Mouse (Mus musculus): ENCODE measurements around the gene Sez6l.

Sez6l gene

GRCm38 (mm10) chr5:112532210-112532609, 44.8 kb downstream of the Sez6l start:
- DNase-seq: no peak

- no peak for DNase-seq
Observed at GRCm38 (mm10) chr5:112531111-112531510, 45.9 kb downstream of the Sez6l start.

- no peak for DNase-seq
Observed at GRCm38 (mm10) chr5:112526936-112527335, 50.0 kb downstream of the Sez6l start.

- no peak for DNase-seq
Observed at GRCm38 (mm10) chr5:112526435-112526834, 50.5 kb downstream of the Sez6l start.

- no peak for DNase-seq
Observed at GRCm38 (mm10) chr5:112525980-112526379, 51.0 kb downstream of the Sez6l start.

GRCm38 (mm10) chr5:112525271-112525670, 51.7 kb downstream of the Sez6l start:
- no peak for DNase-seq

GRCm38 (mm10) chr5:112523796-112524195, 53.2 kb downstream of the Sez6l start:
- no peak for DNase-seq

- no peak for DNase-seq
Observed at GRCm38 (mm10) chr5:112523331-112523730, 53.7 kb downstream of the Sez6l start.

- no peak for DNase-seq
Observed at GRCm38 (mm10) chr5:112521703-112522527, 55.1 kb downstream of the Sez6l start.

- DNase-seq: no peak
Observed at GRCm38 (mm10) chr5:112520826-112521702, 55.9 kb downstream of the Sez6l start.

GRCm38 (mm10) chr5:112518773-112519172, 58.2 kb downstream of the Sez6l start:
- no peak for DNase-seq

- no peak for DNase-seq
Observed at GRCm38 (mm10) chr5:112517454-112517853, 59.5 kb downstream of the Sez6l start.

GRCm38 (mm10) chr5:112516527-112516926, 60.5 kb downstream of the Sez6l start:
- no peak for DNase-seq

- DNase-seq: no peak
Observed at GRCm38 (mm10) chr5:112510351-112510750, 66.6 kb downstream of the Sez6l start.

- DNase-seq: no peak
Observed at GRCm38 (mm10) chr5:112509916-112510315, 67.1 kb downstream of the Sez6l start.

- no peak for DNase-seq
Observed at GRCm38 (mm10) chr5:112505595-112505994, 71.4 kb downstream of the Sez6l start.

- DNase-seq: no peak
Observed at GRCm38 (mm10) chr5:112501384-112501783, 75.6 kb downstream of the Sez6l start.

GRCm38 (mm10) chr5:112499918-112500682, 76.9 kb downstream of the Sez6l start:
- no peak for DNase-seq

GRCm38 (mm10) chr5:112498921-112499917, 77.8 kb downstream of the Sez6l start:
- no peak for DNase-seq

- no peak for DNase-seq
Observed at GRCm38 (mm10) chr5:112496753-112497369, 80.1 kb downstream of the Sez6l start.

- no peak for DNase-seq
Observed at GRCm38 (mm10) chr5:112493492-112493891, 83.5 kb downstream of the Sez6l start.
